Mouse (Mus musculus): ENCODE results near the gene Hoxd11.

Hoxd11 gene

GRCm38 (mm10) chr2:74677106-74677505, 2.3 kb upstream of the Hoxd11 start:
- in situ Hi-C loops (cut with MboI; ENCODE audit: unreplicated experiment in 2 of 2): loop anchor here (5.0 to 25.0 kb wide), 3 partner anchors 1085 to 1285 kb away; partner anchors contain the start of gene Chrna1 (in 1 of the 2)

- in situ Hi-C loops (cut with MboI; ENCODE audit: unreplicated experiment in 2 of 2): loop anchor here (5.0 to 25.0 kb wide), 3 partner anchors 1083 to 1283 kb away; partner anchors contain the start of gene Chrna1 (in 1 of the 2)
These were observed 227 bp downstream of the Hoxd11 start for GRCm38 (mm10) chr2:74679596-74679971.

GRCm38 (mm10) chr2:74679980-74680379, 623 bp downstream of the Hoxd11 start:
- in situ Hi-C loops (cut with MboI; ENCODE audit: unreplicated experiment in 2 of 2): loop anchor here (5.0 to 25.0 kb wide), 3 partner anchors 1082 to 1282 kb away; partner anchors contain the start of gene Chrna1 (in 1 of the 2)

- in situ Hi-C loops (cut with MboI; ENCODE audit: unreplicated experiment in 2 of 2): loop anchor here (25.0 kb wide), 2 partner anchors 1082 to 1282 kb away; no protein-coding TSS in a partner anchor
These were observed 1.4 kb downstream of the Hoxd11 start for GRCm38 (mm10) chr2:74680561-74681398.

GRCm38 (mm10) chr2:74681594-74682531, 2.5 kb downstream of the Hoxd11 start:
- in situ Hi-C loops (cut with MboI; ENCODE audit: unreplicated experiment in 2 of 2): loop anchor here (25.0 kb wide), 2 partner anchors 1080 to 1280 kb away; no protein-coding TSS in a partner anchor

GRCm38 (mm10) chr2:74682796-74683195, 3.4 kb downstream of the Hoxd11 start:
- in situ Hi-C loops (cut with MboI; ENCODE audit: unreplicated experiment in 2 of 2): loop anchor here (25.0 kb wide), 2 partner anchors 1080 to 1280 kb away; no protein-coding TSS in a partner anchor

GRCm38 (mm10) chr2:74683471-74683951, 4.2 kb downstream of the Hoxd11 start:
- in situ Hi-C loops (cut with MboI; ENCODE audit: unreplicated experiment in 2 of 2): loop anchor here (25.0 kb wide), 2 partner anchors 1079 to 1279 kb away; no protein-coding TSS in a partner anchor

GRCm38 (mm10) chr2:74684106-74684505, 4.7 kb downstream of the Hoxd11 start:
- in situ Hi-C loops (cut with MboI; ENCODE audit: unreplicated experiment in 2 of 2): loop anchor here (25.0 kb wide), 2 partner anchors 1078 to 1278 kb away; no protein-coding TSS in a partner anchor

- in situ Hi-C loops (cut with MboI; ENCODE audit: unreplicated experiment in 2 of 2): loop anchor here (25.0 kb wide), 2 partner anchors 1077 to 1277 kb away; no protein-coding TSS in a partner anchor
These were observed 5.8 kb downstream of the Hoxd11 start for GRCm38 (mm10) chr2:74685059-74685603.

GRCm38 (mm10) chr2:74686301-74686987, 7.1 kb downstream of the Hoxd11 start:
- in situ Hi-C loops (cut with MboI; ENCODE audit: unreplicated experiment in 2 of 2): loop anchor here (25.0 kb wide), 2 partner anchors 1076 to 1276 kb away; no protein-coding TSS in a partner anchor

GRCm38 (mm10) chr2:74686988-74687697, 7.8 kb downstream of the Hoxd11 start:
- in situ Hi-C loops (cut with MboI; ENCODE audit: unreplicated experiment in 2 of 2): loop anchor here (25.0 kb wide), 2 partner anchors 1075 to 1275 kb away; no protein-coding TSS in a partner anchor

- in situ Hi-C loops (cut with MboI; ENCODE audit: unreplicated experiment in 2 of 2): loop anchor here (25.0 kb wide), 2 partner anchors 1074 to 1274 kb away; no protein-coding TSS in a partner anchor
These were observed 8.6 kb downstream of the Hoxd11 start for GRCm38 (mm10) chr2:74687698-74688555.

- in situ Hi-C loops (cut with MboI; ENCODE audit: unreplicated experiment in 2 of 2): loop anchor here (25.0 kb wide), 2 partner anchors 1073 to 1273 kb away; no protein-coding TSS in a partner anchor
These were observed 9.6 kb downstream of the Hoxd11 start for GRCm38 (mm10) chr2:74688795-74689573.

GRCm38 (mm10) chr2:74689574-74690337, 10.4 kb downstream of the Hoxd11 start:
- in situ Hi-C loops (cut with MboI; ENCODE audit: unreplicated experiment in 2 of 2): loop anchor here (25.0 kb wide), 2 partner anchors 1073 to 1273 kb away; no protein-coding TSS in a partner anchor

- in situ Hi-C loops (cut with MboI; ENCODE audit: unreplicated experiment in 2 of 2): loop anchor here (25.0 kb wide), 2 partner anchors 1072 to 1272 kb away; no protein-coding TSS in a partner anchor
These were observed 11.0 kb downstream of the Hoxd11 start for GRCm38 (mm10) chr2:74690338-74690716.
